Mouse (Mus musculus): ENCODE measurements at regions not wholly inside any gene's neighbourhood (a gene's known extent, or its start where the extent isn't known, plus 50 kb on each side); places are given as distances from the start of the nearest gene placed in this dataset.

DNA sequence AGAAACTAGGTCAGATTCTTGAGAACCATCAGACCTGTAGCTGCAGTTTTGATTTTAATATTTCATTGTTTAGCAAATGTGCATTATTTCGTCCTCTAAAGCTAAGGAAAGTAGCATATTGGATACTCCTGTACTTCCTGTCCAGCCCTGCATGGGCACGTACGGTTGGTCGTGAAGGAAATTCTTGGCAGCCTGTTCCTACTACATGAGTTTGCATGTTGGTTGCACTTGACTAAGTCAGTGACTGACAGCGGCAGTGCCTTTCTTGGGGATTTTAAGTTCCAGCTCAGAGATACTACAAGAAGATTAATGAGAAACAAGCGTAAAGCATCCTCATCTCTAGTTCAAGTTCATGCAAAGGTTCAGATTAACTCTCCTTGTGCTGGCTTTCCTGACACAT, 64.3 kb upstream of the Tmeff2 start:
- no peak for DNase-seq (ENCODE audit: low spot score in 2 of 2)
- intact Hi-C loops (cut with DNase I): no loop called here

DNA sequence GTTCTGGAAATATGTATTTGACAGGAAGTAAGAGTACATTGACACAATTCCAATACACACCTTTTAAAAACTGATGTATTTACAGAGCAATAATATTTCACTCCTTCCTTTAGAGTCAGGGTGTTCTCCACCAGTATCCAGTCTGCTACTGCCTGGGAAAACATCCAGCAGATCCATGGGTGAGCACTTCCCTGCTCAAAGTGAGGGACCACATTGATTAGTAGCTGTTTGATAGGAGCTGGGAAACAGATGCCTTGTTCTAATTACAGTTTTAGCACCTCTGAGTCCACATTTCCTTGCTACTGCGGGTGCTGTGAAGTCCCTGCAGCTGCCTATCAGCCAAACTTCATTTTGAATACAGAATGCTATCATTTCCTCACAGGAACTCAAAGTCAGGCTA, 53.3 kb upstream of the Tmeff2 start:
- intact Hi-C loops (cut with DNase I): no loop called here
- DNase-seq (ENCODE audit: low spot score in 2 of 2): peak in 1 of 2 experiments; percentile 3
